Mouse (Mus musculus) natural killer cell, adult 2 months (primary cell): ENCODE measurements at regions not wholly inside any gene's neighbourhood (a gene's known extent, or its start where the extent isn't known, plus 50 kb on each side); places are given as distances from the start of the nearest gene placed in this dataset.

Experiments
- DNase-seq, 2 experiments: peaks; one replicate each; pipeline ENCODE4 v3.0.0; 2022; ENCODE audit warnings: low spot score in 2 of 2

- no peak for DNase-seq
Observed at GRCm38 (mm10) chr1:159989561-159989960, 54.6 kb upstream of the 4930523C07Rik start.

GRCm38 (mm10) chr1:159991734-159992565, 52.2 kb upstream of the 4930523C07Rik start:
- peak in 1 of 2 experiments; percentile 32 for DNase-seq
